Mouse (Mus musculus) lung, postnatal 0 days (tissue): ENCODE results near the gene Col6a6. TPM values are rescaled to one million over a fixed set of nuclear protein-coding genes. Genes with fewer than 3 reads are reported as not detected.

Experiments
- ATAC-seq: fragments of 200-750 bp; cut with Nextera tagmentation; 2 replicates; pipeline ENCODE4 v1.8.0; 2017; ENCODE audit warnings: moderate library complexity
- DNase-seq: peaks from one replicate; pipeline ENCODE4 v3.0.0-alpha.2; 2016; ENCODE audit warnings: low spot score
- H3K27ac ChIP-seq: fragments of 300-500 bp; sonication (generic); 2 replicates; pipeline ENCODE4 v1.5.1; 2014; ENCODE audit warnings: antibody characterized with exemption, mild to moderate bottlenecking, low read length, mixed read lengths
- H3K27me3 ChIP-seq: fragments of 300-500 bp; sonication (generic); replicated peaks from 2 replicates; pipeline ENCODE4 v1.6.1; 2014; ENCODE audit warnings: low read length, mixed read lengths; ENCODE audit not compliant: insufficient read depth
- H3K36me3 ChIP-seq: fragments of 300-500 bp; sonication (generic); 2 replicates; pipeline ENCODE4 v1.6.1; 2014; ENCODE audit warnings: low read length, mixed read lengths; ENCODE audit not compliant: insufficient read depth
- H3K4me1 ChIP-seq: fragments of 300-500 bp; sonication (generic); 2 replicates; pipeline ENCODE4 v1.6.1; 2014; ENCODE audit warnings: antibody characterized with exemption, low read depth, low read length, mixed read lengths; ENCODE audit not compliant: insufficient read depth
- H3K4me2 ChIP-seq: fragments of 300-500 bp; sonication (generic); replicated peaks from 2 replicates; pipeline ENCODE4 v1.6.1; 2014; ENCODE audit warnings: low read depth, mild to moderate bottlenecking, low read length, moderate library complexity, mixed read lengths
- H3K4me3 ChIP-seq: fragments of 300-500 bp; sonication (generic); 2 replicates; pipeline ENCODE4 v1.5.1; 2014; ENCODE audit warnings: low read depth, low read length
- H3K9ac ChIP-seq: fragments of 300-500 bp; sonication (generic); replicated peaks from 2 replicates; pipeline ENCODE4 v1.6.1; 2014; ENCODE audit warnings: low read depth, mild to moderate bottlenecking
- H3K9me3 ChIP-seq: fragments of 300-500 bp; sonication (generic); 2 replicates; pipeline ENCODE4 v1.6.1; 2016; ENCODE audit warnings: low read length, mixed read lengths
- CTCF ChIP-seq: IDR thresholded peaks from 2 replicates; pipeline ENCODE4 v1.5.1; 2016; ENCODE audit warnings: antibody characterized with exemption, mild to moderate bottlenecking
- EP300 ChIP-seq: IDR thresholded peaks from 2 replicates; pipeline ENCODE4 v1.6.1; 2016; ENCODE audit warnings: antibody characterized with exemption, mild to moderate bottlenecking, control low read depth
- WGBS: fragments of 180-500 bp; shearing (Covaris S2); extraction: QIAGEN DNeasy Blood & Tissue Kit; methylation state at CpG from one replicate; pipeline ENCODE4 v1.1.7; 2014; 5-methylcytosine and 5-hydroxymethylcytosine counted together
- polyA plus RNA-seq: library from polyadenylated mRNA; unstranded; fragments of >200 nt; fragmentation: Nextera tagmentation; extraction: Ambion mirVana; gene quantifications from 2 replicates; pipeline ENCODE4 v1.2.1, GENCODE M21; 2015

Col6a6 gene
- polyA plus RNA-seq, 1 experiment from 2014 or later = 0.07 TPM

DNA sequence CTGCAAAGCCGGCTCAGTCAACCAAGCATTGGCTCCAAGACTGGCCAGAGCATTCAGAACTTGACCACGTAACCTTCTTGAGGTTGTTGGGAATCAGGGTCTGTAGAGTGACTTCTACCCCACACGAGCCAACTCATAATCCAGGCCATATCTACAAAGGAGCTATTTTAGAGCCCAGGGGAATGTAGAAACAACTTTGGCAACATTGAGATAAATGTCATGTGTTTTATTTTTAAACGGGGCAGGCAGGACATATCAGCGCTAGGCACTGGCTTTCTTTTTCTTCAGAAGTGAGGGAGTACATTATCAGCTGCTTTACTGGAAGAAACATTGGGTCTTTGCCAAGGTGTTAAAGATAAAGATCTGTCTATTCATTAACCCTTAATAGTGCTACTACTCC is 36.1 kb downstream of the Col6a6 start:
- H3K4me3 ChIP-seq = no peak overlapping the region
- no peak overlapping the region for H3K27ac ChIP-seq

DNA sequence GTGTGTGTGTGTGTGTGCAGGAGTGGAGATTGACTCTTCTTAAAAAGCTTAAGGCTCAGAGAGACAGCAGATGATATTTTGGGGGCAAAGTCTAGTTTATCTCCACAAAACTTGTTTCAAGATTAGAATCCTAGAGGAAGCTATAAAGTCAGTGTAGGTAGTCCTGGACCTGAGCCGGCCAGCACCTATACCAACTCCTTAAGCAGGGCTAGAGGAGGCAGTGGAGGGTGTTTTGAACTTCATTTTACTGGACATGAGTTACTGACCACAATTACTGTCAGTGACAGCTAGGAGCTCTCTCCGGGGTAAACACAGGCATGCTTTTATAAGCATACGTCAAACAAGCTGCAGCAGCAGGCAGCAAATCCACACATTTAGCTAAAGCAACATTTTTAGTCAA is 39.8 kb downstream of the Col6a6 start:
- DNase-seq (no peak), ATAC-seq (no peak)
- Histone ChIP-seq H3K9ac (no peak overlapping the region), H3K4me3 (no peak overlapping the region), H3K27me3 (no peaks in the 10 kb centered on the region), H3K27ac (no peak overlapping the region), H3K4me1 (peaks cover 3% of the 10 kb centered on the region; the same call in 1 of the 2 replicates), H3K36me3 (no peaks in the 10 kb centered on the region), H3K9me3 (no peaks in the 10 kb centered on the region), H3K4me2 (no peak overlapping the region)
- WGBS = 65% methylated on average over 3 of the region's 3 CpGs
- TF ChIP-seq CTCF = no peak
- no peak for TF ChIP-seq EP300

More for the DNA sequence above, 36.1 kb downstream of the Col6a6 start:
- Histone ChIP-seq H3K4me1 (peaks cover 12% of the 10 kb centered on the region), H3K9ac (no peak overlapping the region), H3K36me3 (no peaks in the 10 kb centered on the region), H3K27me3 (no peaks in the 10 kb centered on the region), H3K9me3 (no peaks in the 10 kb centered on the region), H3K4me2 (no peak overlapping the region)
- ATAC-seq (no peak), DNase-seq (no peak)
- TF ChIP-seq CTCF = no peak
- TF ChIP-seq EP300 = no peak
- WGBS = 27% methylated on average over 5 of the region's 5 CpGs

DNA sequence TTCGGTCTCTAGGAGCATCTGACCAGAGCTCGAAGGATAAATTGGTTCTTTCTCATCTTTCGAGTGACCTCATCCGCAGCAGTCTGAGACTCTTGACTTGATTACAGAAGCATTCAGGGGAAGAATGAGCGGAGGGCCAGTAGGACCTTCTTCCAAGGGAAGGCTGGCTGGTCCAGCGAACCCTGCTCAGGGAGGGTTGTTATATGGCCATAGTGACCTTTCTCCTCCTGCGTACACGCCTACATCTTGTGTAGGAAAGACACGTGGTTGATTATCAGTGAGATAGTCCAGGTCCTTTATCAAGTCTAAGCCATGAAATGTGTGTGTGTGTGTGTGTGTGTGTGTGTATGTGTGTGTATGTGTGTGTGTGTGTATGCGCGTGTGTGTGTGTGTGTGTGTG is 40.2 kb downstream of the Col6a6 start:
- Histone ChIP-seq H3K9ac (no peak overlapping the region), H3K4me1 (peaks cover 3% of the 10 kb centered on the region; the same call in 1 of the 2 replicates), H3K4me2 (no peak overlapping the region), H3K27ac (no peak overlapping the region), H3K27me3 (no peaks in the 10 kb centered on the region), H3K36me3 (no peaks in the 10 kb centered on the region), H3K9me3 (no peaks in the 10 kb centered on the region), H3K4me3 (no peak overlapping the region)
- ATAC-seq (no peak), DNase-seq (no peak)
- no peak for TF ChIP-seq CTCF
- no peak for TF ChIP-seq EP300
- WGBS = 70% methylated on average over 11 of the region's 11 CpGs

DNA sequence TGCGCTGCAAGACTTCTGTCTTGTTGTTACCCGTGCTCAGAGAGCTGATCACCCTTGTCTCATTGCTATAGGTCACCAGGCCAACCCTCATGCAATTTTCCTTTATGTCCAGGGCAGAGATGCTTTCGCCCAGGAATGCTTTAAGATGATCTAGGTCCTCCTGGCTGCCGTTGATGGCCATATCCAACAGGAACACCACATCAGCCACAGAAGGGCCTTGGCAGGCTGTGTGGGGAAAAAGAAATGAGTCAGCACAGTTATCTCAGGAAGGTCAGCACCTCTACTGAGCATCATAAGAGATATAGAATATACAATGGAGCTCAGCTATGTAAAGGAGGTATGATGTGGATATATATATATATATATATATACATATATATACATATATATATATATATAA is 43.9 kb downstream of the Col6a6 start:
- Histone ChIP-seq H3K9ac (no peak overlapping the region), H3K4me3 (no peak overlapping the region), H3K4me1 (no peaks in the 10 kb centered on the region), H3K36me3 (no peaks in the 10 kb centered on the region), H3K9me3 (no peaks in the 10 kb centered on the region), H3K27ac (no peak overlapping the region), H3K4me2 (no peak overlapping the region), H3K27me3 (no peaks in the 10 kb centered on the region)
- TF ChIP-seq CTCF (no peak), EP300 (no peak)
- no peak for DNase-seq
- no peak for ATAC-seq
- WGBS = 87% methylated on average over 4 of the region's 4 CpGs

DNA sequence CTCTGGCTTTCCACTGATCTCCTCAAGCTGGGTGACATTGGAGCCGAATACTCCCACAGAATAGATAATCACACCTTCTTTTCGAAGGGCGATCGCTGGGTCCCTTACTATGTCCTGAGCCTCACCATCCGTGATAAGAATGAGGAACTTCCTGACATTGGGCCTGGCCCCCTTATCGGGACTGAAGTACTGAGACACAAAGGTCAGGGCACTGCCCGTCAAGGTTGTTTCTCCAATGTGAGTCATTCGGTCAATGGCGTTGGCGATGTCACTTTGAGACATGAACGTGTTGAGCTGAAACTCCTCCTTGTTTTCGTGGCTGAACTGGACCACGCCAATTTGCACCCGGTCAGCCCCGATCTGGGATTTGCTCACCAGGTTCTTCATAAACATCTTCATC is 47.3 kb downstream of the Col6a6 start:
- H3K9ac ChIP-seq = no peak overlapping the region
- no peaks in the 10 kb centered on the region for H3K4me1 ChIP-seq
- H3K36me3 ChIP-seq = no peaks in the 10 kb centered on the region
- no peak overlapping the region for H3K4me3 ChIP-seq
- H3K4me2 ChIP-seq = no peak overlapping the region
- H3K9me3 ChIP-seq = no peaks in the 10 kb centered on the region
- ATAC-seq (no peak), DNase-seq (no peak)
- TF ChIP-seq EP300 = no peak
- TF ChIP-seq CTCF = no peak
- H3K27me3 ChIP-seq = no peaks in the 10 kb centered on the region
- no peak overlapping the region for H3K27ac ChIP-seq
- 90% methylated on average over 15 of the region's 15 CpGs for WGBS

DNA sequence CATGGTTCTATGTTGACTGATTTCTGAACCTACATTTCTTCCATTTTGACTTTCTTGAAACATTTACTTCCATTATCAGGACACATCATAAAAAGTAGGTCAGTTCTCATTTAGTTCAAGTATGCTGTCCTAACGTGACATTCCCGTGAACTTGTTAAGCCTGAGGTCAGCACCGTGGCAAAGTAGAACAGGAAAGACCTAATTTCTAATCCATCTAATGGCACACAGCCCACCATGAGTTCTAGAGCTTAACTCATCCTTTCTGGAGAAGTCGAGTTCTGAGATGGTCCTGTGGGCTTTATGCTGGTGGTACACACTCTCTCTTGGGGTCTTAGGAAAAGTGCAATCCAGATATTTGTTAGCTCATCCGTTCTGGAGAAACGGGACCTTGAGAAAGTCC is 49.2 kb downstream of the Col6a6 start:
- Histone ChIP-seq H3K4me3 (no peak overlapping the region), H3K36me3 (no peaks in the 10 kb centered on the region), H3K9ac (no peak overlapping the region), H3K4me1 (no peaks in the 10 kb centered on the region), H3K4me2 (no peak overlapping the region), H3K27me3 (no peaks in the 10 kb centered on the region), H3K27ac (no peak overlapping the region), H3K9me3 (no peaks in the 10 kb centered on the region)
- ATAC-seq = no peak
- 84% methylated on average over 6 of the region's 6 CpGs for WGBS
- no peak for DNase-seq
- no peak for TF ChIP-seq CTCF
- no peak for TF ChIP-seq EP300

DNA sequence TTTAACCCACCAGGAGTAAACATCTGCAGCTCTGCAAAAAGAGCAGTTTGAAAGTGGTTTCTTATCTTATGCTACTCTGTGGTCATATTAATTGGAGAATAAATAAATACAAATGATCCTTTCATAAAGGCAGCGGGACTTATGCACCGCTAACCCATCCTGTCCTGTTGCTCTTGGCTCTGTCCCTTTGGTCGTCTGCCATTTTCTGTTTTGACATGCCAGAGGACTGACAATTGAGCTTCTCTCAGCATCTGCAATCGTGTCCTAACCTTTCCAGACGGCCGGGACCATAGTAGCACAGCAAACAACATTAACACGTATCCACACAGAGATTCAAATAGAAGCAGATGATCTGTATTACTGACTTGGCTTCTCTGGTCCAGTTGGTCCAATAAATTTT is 53.1 kb downstream of the Col6a6 start:
- DNase-seq (no peak), ATAC-seq (no peak)
- 38% methylated on average over 7 of the region's 7 CpGs for WGBS
- Histone ChIP-seq H3K9me3 (no peaks in the 10 kb centered on the region), H3K27me3 (no peaks in the 10 kb centered on the region), H3K4me2 (no peak overlapping the region), H3K27ac (no peak overlapping the region), H3K36me3 (no peaks in the 10 kb centered on the region), H3K9ac (no peak overlapping the region), H3K4me3 (no peak overlapping the region), H3K4me1 (no peaks in the 10 kb centered on the region)
- TF ChIP-seq EP300 (no peak), CTCF (no peak)
